Mouse (Mus musculus) cerebellum, postnatal 25 days (tissue): ENCODE results near the gene Gm45837.

Experiments used
- DNase-seq, 2 experiments: peaks; one replicate each; pipeline ENCODE4 v3.0.0; 2021; ENCODE audit warnings: mixed read lengths in 2 of 2

The Gm45837 gene

GRCm38 (mm10) chr7:101410267-101410936 is at the start of gene Gm45837:
TSS of gene Gm45837 (plus strand) at chr7:101410886.
- DNase-seq: no peak

GRCm38 (mm10) chr7:101361021-101361420 is 49.7 kb upstream of the Gm45837 start:
- no peak for DNase-seq

GRCm38 (mm10) chr7:101361767-101362166 is 48.9 kb upstream of the Gm45837 start:
- DNase-seq: no peak

- DNase-seq: no peak
Observed at GRCm38 (mm10) chr7:101362791-101363191, 47.9 kb upstream of the Gm45837 start.

GRCm38 (mm10) chr7:101363914-101364313 is 46.8 kb upstream of the Gm45837 start:
- no peak for DNase-seq

- no peak for DNase-seq
Observed at GRCm38 (mm10) chr7:101367901-101368852, 42.5 kb upstream of the Gm45837 start.

GRCm38 (mm10) chr7:101369666-101370065 is 41.0 kb upstream of the Gm45837 start:
- no peak for DNase-seq

GRCm38 (mm10) chr7:101373082-101373481 is 37.6 kb upstream of the Gm45837 start:
- DNase-seq: peak in 1 of 2 experiments; percentile 29

- DNase-seq: peak; percentile 39 to 63
Observed at GRCm38 (mm10) chr7:101374155-101374554, 36.5 kb upstream of the Gm45837 start.

- no peak for DNase-seq
Observed at GRCm38 (mm10) chr7:101376701-101377340, 33.9 kb upstream of the Gm45837 start.

GRCm38 (mm10) chr7:101377741-101378262 is 32.9 kb upstream of the Gm45837 start:
- no peak for DNase-seq

- no peak for DNase-seq
Observed at GRCm38 (mm10) chr7:101378285-101378684, 32.4 kb upstream of the Gm45837 start.

GRCm38 (mm10) chr7:101378796-101379465 is 31.8 kb upstream of the Gm45837 start:
- DNase-seq: no peak

- DNase-seq: no peak
Observed at GRCm38 (mm10) chr7:101379732-101380131, 31.0 kb upstream of the Gm45837 start.

- DNase-seq: no peak
Observed at GRCm38 (mm10) chr7:101381512-101381911, 29.2 kb upstream of the Gm45837 start.

- DNase-seq: peak in 1 of 2 experiments; percentile 19
Observed at GRCm38 (mm10) chr7:101382378-101382777, 28.3 kb upstream of the Gm45837 start.

GRCm38 (mm10) chr7:101383756-101384155 is 26.9 kb upstream of the Gm45837 start:
- DNase-seq: no peak

GRCm38 (mm10) chr7:101384931-101385330 is 25.8 kb upstream of the Gm45837 start:
- no peak for DNase-seq

GRCm38 (mm10) chr7:101385331-101385733 is 25.4 kb upstream of the Gm45837 start:
- DNase-seq: no peak

- no peak for DNase-seq
Observed at GRCm38 (mm10) chr7:101385866-101386452, 24.7 kb upstream of the Gm45837 start.

GRCm38 (mm10) chr7:101389256-101389655 is 21.4 kb upstream of the Gm45837 start:
- no peak for DNase-seq

- DNase-seq: no peak
Observed at GRCm38 (mm10) chr7:101391909-101392479, 18.7 kb upstream of the Gm45837 start.
